Mouse (Mus musculus) frontal cortex, adult (tissue): ENCODE measurements at regions not wholly inside any gene's neighbourhood (a gene's known extent, or its start where the extent isn't known, plus 50 kb on each side); places are given as distances from the start of the nearest gene placed in this dataset.
A peak's percentile ranks its signal among the peaks of the same experiment; 100 is the strongest.

Experiments
- ATAC-seq: cut with Nextera tagmentation; 2 replicates; pipeline ENCODE4 v1.9.2; 2017; ENCODE audit warnings: mild to moderate bottlenecking, moderate library complexity, mixed read lengths; ENCODE audit not compliant: low TSS enrichment

DNA sequence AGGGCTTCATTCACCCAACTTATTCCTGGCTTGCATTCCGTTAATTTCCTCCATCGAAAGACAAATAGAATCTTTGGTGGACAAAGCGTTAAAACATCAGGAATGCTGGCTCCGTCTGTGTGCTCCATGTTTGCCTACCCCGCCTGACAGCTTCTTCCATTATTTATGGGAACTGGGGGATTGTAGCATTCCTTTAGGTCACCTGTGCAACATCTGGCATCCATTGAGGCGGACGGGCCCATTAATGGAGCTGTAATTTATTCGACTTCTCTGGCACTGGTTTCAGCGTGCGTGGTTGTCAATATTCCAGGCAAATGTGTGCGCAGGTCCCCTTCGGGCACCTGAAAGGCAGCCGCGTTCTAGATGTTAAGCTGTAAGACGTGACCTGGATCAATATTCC is 196.9 kb downstream of the Thbs2 start:
- no peak for ATAC-seq

DNA sequence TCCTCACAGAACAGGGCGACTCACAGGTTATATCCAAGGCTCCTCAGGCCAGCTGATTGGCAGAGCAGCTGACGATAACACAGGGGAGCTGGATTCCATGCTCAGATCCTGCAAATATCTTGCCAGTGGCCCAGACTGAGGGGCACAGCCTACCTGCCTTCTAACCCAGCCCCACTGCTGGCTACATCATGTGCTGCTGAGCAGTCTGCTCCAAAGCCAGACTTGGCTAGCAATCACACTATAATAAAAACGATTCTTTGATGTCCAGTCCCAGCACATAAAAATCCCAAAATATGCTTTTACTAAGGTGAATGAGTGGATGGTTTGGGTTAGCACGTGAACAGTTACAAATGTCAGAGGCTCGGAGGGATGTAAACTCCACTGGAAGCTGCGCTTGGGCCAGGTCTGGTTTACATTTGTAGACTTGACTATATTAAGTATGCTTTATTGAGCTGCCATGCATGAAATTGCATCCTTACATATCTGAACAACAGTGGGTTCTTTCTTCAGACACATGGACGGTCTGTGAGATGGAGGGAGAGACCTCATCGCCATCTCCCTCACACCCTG is 200.2 kb downstream of the Thbs2 start:
- no peak for ATAC-seq

DNA sequence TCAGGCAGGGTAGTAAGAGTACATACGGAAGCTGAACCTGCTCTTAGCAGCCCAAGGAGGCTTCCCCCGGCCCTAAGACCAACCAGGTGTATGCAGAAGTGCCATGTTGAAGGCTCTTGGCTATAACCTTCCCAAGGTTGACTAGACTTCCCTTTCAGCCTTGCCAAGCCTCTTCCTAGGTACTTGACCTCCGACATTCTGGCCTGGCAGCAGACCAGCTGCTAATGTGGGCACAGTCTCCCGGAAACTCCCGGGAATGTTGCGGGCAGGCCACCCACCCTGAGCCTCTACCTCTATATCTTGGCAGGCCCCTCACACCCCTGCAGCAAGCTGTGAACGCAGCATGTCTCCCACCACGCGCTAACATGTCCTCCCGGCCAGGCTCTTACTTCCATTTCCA is 201.1 kb downstream of the Thbs2 start:
- no peak for ATAC-seq

DNA sequence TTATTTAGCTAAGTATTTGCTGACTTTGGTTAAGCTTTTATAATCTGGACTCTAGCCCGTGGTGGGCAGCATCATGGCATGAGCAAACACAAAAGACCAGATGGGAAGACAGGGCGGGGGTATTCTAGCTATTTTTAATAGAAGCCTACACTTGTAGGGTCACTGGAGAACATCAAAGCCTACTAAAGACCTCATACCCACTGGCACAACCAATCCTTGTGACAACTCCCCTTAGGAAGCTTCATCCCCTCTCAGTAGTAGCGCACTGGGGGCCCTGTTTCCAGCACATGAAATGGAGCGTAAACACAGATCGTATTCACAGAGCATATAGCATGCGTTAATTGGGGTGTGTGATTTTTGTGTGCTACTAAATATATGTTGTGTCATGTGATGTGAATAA is 202.4 kb downstream of the Smoc2 start:
- ATAC-seq, result no peak

DNA sequence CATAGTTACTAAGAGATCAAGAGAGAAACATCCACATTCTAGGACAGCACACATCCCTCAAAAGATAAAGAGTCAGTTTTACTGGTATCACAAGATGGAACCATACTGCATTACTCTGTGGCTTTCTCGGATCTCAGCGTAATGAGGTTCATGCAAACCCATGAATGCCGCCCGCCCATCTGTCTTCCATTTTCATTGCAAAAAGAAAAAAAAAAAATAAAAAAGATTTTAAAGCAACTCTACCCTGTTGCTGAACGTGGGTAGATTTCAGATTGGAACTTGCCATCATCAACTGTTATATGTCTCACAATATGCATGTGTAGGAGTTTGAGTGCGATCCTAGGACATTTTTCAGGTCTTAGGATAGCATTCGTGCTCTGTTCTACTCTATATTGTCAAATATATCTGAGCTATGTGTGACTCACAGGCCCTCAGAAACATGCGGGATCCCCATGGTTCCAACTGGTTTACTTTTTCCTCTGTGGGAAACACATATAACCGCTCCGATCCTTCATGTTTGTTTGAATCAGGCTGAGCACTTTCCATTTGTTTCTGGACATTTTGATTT is 199.7 kb downstream of the Smoc2 start:
- ATAC-seq, result peak; percentile 97

DNA sequence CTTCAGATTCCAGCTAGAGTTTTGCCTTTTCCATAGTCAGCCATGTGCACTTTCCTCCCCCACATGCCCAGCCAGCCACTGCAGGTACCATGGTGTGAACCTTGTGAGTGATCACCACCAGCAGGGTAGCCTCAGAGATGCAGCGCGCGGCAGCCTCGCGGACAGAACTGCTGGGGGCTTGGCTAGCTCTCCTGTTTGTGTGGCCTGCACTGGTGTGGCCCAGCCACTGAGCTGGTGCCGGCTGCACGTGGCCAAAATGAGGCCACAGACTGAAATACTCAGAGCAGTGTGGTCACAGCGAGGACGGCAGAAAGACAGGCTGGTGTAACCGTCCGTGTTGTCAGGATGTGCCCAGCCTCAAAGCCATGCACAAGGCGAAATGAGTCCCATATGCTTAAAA is 197.4 kb downstream of the Smoc2 start:
- no peak for ATAC-seq

DNA sequence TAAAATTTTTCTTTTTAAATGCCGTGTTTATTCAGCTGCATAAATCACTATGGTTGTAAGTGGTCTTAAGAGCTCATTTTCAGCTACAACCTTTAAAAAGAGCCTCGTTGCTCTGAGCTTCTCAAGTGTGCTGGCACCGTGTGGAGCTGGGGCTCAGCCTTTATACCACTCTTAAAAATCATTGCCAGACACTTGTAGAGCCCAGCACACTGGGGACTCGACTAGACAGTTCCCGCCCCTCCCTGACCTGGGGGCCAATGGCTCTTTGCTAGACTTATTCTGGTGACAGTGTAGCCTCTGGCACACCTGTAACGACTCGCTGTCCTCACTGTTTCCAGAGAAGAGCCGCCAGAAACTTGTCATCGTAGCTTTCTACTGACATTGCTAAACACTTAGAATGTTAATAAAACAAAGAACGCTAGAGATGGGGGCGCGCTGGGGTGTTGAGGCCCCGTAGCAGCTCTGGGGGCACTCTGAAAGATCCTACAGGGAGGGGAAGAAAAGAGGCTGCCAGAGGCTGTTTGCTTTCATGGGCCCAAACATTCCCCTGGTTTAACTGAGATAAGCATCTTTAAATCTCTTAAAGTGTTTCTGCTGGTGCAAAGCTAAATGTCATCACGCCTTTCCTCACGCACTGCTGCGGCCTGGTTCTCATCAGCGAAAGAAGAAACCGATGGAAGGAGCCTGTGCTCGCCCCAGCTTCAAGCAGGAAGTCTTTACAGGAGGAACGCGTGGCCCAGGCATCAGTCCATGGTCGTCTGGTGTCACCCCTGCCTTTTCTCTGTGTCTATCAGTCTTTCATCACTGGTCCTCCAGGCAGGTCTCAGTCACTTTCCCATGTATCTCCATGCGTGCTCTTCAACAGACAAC is 196.7 kb downstream of the Smoc2 start:
- no peak for ATAC-seq

DNA sequence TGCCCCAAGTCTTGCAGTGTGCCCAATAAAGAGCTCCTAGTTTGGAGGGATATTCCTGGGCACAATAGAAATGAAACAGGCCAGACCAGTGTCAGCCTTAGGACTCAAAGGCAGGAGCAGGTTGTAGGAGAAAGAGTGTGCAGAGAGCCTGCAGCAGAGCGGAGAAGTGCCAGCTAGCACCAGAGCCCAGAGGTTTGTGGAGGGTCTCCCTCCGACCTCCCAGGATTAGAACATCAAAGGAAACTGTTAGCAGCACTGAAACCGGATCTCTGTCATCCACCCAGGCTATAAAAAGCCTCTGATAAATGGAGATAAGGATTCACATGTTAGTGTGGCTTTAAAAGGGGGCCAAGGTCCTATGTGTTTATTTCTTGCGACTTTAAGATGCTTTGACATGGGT is 196.0 kb downstream of the Smoc2 start:
- ATAC-seq, result no peak

DNA sequence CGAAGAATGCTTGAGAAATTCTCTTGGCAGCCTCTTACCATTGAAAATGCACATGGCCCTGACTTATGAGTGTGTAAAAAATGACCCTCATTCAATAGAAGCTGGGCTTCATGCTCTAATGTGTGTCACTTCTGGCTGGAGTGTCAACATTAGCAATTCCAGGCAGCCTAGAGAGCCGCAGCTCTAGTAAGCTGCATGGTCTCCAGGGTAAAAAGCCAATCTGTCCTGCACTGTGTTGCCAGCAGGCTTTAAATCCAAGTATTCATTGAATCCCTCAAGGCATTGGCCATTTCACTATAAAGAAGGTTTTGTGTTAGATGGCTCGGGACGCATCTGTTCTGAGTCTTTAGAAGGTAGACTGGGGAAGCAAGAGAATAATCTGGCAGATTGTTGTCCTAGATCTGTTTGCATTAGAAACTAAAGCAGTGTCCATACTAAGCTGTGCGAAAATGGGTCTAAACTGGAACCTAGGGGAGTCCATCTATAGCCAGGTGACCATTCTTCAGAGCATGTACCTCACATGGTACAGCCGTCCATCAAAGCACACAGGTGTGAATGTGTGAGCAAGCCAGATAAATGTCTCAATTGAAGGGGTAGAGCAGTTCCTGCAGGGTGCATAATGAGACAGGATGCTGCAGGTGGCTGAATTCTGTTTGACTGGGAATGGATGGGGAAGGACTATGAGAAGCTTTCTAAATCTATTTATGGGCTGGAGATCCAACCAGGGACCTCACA is 189.6 kb downstream of the Smoc2 start:
- ATAC-seq, result no peak

DNA sequence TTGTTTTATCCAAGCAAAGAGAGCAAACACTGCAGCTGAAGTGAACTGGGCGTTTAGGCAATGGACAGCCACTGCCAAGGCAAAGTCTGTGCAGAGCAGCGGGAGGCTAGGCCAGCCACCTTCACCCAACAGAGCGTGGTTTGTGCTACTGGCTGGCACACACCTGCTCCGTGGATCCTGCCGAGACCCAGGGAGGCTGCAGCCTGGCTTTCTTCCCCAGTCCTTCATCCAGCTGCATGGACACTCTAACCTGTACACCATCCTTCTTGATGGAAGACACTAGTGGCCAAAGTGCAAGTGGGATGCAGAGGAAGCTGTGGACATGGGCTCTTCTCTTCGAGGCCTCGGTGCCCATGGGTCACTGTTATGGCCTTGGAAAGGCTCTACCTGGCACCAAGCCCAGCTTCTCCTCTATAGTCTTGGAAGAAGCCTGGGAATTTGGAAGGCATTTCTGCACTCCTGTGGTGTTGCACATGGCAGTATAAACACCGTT is 176.0 kb downstream of the Smoc2 start:
- ATAC-seq, result no peak
